Mouse (Mus musculus) cerebellum, adult 11-12 months (tissue): ENCODE data around the gene Pygo2.
A peak's percentile ranks its signal among the peaks of the same experiment; 100 is the strongest.
"Not testable (repeated sequence)": the region's sequence is repeated elsewhere in the genome, so short reads cannot be mapped to it uniquely, and the experiment has no call there.

Experiments
- DNase-seq: peaks from one replicate; pipeline ENCODE4 v3.0.0; 2022

Pygo2 gene

GRCm38 (mm10) chr3:89421002-89421774 lies 8.8 kb upstream of the Pygo2 start:
- DNase-seq, result peak; percentile 64

GRCm38 (mm10) chr3:89421810-89422473 lies 8.1 kb upstream of the Pygo2 start:
- DNase-seq, result no peak

DNA sequence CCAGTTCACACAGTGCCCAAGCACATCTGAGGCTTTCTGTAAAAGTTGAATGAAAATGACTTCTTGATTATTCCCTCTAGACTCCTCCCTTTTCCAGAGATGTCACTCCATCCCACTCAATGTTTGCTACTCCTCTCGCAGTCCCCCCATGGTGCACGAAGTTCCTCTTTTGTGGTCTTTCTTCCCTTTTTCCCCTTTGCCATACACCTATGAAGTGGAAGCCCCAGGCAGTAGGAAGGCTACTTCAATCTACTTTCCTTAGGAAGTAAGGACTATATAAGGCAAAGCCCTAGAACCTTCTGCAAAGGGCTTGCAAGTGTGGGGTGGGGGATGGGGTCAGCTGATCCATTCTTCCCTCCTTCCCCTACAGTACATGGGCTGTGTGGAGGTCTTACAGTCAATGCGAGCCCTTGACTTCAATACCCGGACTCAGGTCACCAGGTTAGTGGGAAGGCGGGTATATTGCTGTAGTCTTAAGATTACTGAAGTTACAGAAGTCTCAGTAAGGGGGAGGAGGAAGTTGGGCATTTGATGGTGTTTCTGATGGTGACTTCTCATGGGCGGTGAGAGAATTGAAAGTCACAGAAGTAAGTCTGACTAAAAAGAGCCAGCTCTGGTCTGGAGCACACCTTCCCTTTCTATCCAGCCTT lies 7.3 kb upstream of the Pygo2 start:
- DNase-seq, result no peak

DNA sequence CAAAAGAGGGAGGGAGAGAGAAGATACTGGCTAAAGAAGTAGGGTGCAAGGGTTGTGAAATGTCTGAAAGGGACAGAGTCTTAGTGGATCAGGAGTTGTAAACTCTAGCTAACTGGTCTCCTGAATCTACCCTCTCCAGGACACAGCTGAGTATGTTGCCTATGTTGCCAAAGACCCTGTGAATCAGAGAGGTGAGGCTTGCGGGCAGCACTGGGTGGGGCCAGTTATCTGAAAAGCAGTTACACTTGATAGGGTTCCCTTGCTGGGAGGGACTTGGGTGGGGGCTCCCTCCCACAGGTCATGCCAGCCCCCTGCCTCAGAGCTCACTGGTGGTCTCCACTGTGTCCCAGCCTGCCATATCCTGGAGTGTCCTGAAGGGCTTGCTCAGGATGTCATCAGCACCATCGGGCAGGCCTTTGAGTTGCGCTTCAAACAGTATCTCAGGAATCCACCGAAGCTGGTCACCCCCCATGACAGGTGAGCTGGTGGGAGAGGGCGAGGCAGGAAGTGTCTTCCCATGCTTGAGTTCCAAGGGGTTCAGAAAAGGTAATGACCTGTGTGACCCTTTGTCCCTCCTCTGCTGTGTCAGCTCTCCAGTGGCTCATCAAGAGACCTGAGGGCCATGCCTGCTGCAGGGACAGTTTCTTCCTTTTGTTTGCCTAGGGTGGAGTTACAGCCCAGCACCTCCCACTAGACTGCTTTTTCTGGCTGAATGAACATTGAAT lies 5.4 kb upstream of the Pygo2 start:
- DNase-seq, result no peak

GRCm38 (mm10) chr3:89425141-89425525 lies 4.9 kb upstream of the Pygo2 start:
- DNase-seq, result no peak

- DNase-seq, result no peak
Observed at GRCm38 (mm10) chr3:89425876-89426275, 4.1 kb upstream of the Pygo2 start.

GRCm38 (mm10) chr3:89429021-89429420 lies 993 bp upstream of the Pygo2 start:
- DNase-seq, result not testable (repeated sequence)

- DNase-seq, result no peak
Observed at GRCm38 (mm10) chr3:89432606-89433005, 2.6 kb downstream of the Pygo2 start.

DNA sequence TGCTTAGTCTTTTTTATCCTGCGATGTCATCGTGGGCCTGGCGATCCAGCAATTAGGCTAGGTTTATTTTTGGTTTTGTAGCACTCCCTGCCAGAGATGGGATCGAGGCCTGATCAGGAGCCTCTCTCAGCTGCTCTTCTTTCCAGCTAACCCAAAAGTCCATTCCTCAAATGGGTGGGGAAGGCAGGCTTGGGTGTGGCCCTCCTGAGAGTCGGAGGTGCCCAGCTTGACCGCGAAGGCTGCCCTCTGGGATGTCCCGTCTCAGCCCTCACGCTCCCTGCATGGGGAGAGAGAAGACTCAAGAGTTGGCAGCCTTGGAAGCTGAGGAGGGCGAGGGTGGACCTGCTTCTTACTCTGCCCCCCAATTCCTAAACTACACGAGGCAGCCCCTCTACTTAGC lies 4.5 kb downstream of the Pygo2 start:
- DNase-seq, result no peak

DNA sequence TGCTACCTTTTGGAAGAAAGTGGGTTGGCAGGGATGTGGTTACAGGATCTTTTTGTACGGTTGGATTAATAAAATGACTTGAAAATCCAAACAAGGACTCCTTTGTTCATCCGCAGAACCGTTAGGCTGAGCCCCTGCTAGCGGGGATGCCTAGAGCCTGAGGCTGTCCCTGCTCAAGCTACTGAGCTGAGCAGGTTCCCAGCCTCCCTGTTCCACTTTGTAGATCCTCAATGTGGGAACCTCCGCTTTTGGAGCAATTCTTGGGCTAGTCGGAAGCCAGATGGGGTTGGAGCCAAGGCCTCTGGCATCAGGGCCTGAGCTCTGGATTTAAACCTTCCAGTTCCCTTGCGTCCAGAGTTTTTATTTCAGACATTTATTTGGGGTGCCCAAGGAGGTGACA lies 5.0 kb downstream of the Pygo2 start:
- no peak for DNase-seq

GRCm38 (mm10) chr3:89436176-89437113 lies 6.4 kb downstream of the Pygo2 start, which contains the start of gene Pbxip1:
Pbxip1 (plus strand) TSS chr3:89436706.
- no peak for DNase-seq

- no peak for DNase-seq
Observed at GRCm38 (mm10) chr3:89437269-89437668, 7.3 kb downstream of the Pygo2 start.

DNA sequence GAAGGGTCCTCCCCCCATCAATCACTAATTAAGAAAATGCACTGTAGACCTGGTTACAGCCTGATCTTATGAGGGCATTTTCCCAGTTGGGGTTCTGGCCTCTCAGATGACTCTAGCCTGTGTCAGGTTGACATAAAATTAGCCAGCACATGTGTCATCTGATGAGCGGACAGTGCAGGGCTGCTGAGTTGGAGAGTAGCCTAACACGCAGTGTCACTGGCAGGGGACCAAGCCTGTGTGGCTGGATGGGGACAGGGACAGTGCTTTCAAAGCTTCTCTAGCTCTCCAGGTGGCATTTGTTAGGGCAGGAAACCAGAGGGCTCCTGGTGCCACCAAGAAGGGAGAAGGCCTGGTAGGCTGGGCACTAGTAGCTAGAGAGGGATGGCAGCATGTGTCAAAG lies 10.7 kb downstream of the Pygo2 start:
- DNase-seq, result no peak

GRCm38 (mm10) chr3:89448720-89449537 lies 18.9 kb downstream of the Pygo2 start:
- DNase-seq, result no peak

- DNase-seq, result peak; percentile 67
Observed at GRCm38 (mm10) chr3:89449541-89449940, 19.5 kb downstream of the Pygo2 start.

- DNase-seq, result no peak
Observed at GRCm38 (mm10) chr3:89451916-89452315, 21.9 kb downstream of the Pygo2 start.

- DNase-seq, result no peak
Observed at GRCm38 (mm10) chr3:89454401-89455177, 24.6 kb downstream of the Pygo2 start, which contains the start of gene Pmvk. Pmvk (plus strand) TSS chr3:89454541.

DNA sequence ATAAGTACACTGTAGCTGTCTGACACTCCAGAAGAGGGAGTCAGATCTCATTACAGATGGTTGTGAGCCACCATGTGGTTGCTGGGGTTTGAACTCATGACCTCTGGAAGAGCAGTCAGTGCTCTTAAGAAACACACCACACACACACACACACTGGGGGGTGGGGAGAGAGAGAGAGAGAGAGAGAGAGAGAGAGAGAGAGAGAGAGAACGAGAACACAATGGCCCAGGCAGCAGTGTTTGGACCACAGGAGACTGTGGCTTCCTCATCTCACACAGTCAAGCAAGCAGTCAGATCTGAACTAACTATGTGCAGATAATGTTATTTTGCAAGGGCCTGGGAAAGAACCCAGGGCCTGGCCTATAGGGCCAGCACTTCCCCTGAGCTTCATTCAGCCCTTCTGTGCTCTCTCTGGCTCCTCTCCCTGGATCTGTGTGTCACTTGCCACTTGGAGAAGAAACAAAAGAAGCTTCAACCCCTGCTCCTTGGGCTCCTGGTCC lies 25.8 kb downstream of the Pygo2 start:
- no peak for DNase-seq

GRCm38 (mm10) chr3:89456726-89457665 lies 27.0 kb downstream of the Pygo2 start:
- DNase-seq, result peak; percentile 37
